Mouse (Mus musculus) CH12.LX (cell line): ENCODE measurements around the gene Myh11. TPM values are rescaled to one million over a fixed set of nuclear protein-coding genes. Genes with fewer than 3 reads are reported as not detected.
A peak's percentile ranks its signal among the peaks of the same experiment; 100 is the strongest.

Experiments used
- DNase-seq: peaks from one replicate; pipeline ENCODE4 v3.0.0-alpha.2; 2013; ENCODE audit errors: extremely low read depth
- H3K27ac ChIP-seq: 2 replicates; pipeline ENCODE4 v1.5.1; 2012; ENCODE audit warnings: low read depth, mild to moderate bottlenecking, control low read depth, moderate library complexity; ENCODE audit not compliant: insufficient read depth
- H3K27me3 ChIP-seq: replicated peaks from 2 replicates; pipeline ENCODE3; 2012; ENCODE audit warnings: inconsistent platforms
- H3K36me3 ChIP-seq, 2 experiments: replicated peaks in 1 of 2; 2 replicates each; pipeline versions ENCODE3 to v1.6.1; 2012; ENCODE audit warnings: inconsistent platforms in 1 of 2, low read length in 1 of 2, mild to moderate bottlenecking in 1 of 2, mixed read lengths in 1 of 2, moderate library complexity in 1 of 2; ENCODE audit not compliant: control insufficient read depth in 1 of 2, insufficient read depth in 1 of 2
- H3K4me1 ChIP-seq, 2 experiments: 2 replicates each; pipeline ENCODE4 v1.6.1; 2012; ENCODE audit warnings: inconsistent platforms in 1 of 2, moderate library complexity in 1 of 2; ENCODE audit not compliant: insufficient read depth in 2 of 2, control insufficient read depth in 1 of 2
- H3K4me2 ChIP-seq: 2 replicates; pipeline ENCODE4 v1.6.1; 2012; ENCODE audit warnings: low read depth, mild to moderate bottlenecking, control low read depth; ENCODE audit not compliant: poor library complexity, insufficient read depth, severe bottlenecking
- H3K4me3 ChIP-seq, 3 experiments: fragments of 150-350 bp in 1 of 3; sonication (generic) in 1 of 3; replicated peaks in 1 of 3; 2 replicates each; pipeline versions ENCODE3 to v1.5.1; 2011 to 2012; ENCODE audit warnings: low read depth in 2 of 3, low read length in 2 of 3, mild to moderate bottlenecking in 2 of 3, moderate library complexity in 2 of 3, control low read depth in 1 of 3, improper control_type of control experiment in 1 of 3, inconsistent platforms in 1 of 3, mixed read lengths in 1 of 3; ENCODE audit not compliant: poor library complexity in 1 of 3
- H3K79me2 ChIP-seq: replicated peaks from 2 replicates; pipeline ENCODE4 v1.6.1; 2012; ENCODE audit warnings: mild to moderate bottlenecking, moderate library complexity; ENCODE audit not compliant: control insufficient read depth, poor library complexity, insufficient read depth, severe bottlenecking; ENCODE audit errors: extremely low read depth
- H3K9ac ChIP-seq: 2 replicates; pipeline ENCODE4 v1.6.1; 2012; ENCODE audit warnings: low read depth, mild to moderate bottlenecking, control low read depth, moderate library complexity; ENCODE audit not compliant: insufficient read depth
- H3K9me3 ChIP-seq: replicated peaks from 2 replicates; pipeline ENCODE3; 2012; ENCODE audit warnings: low read length, inconsistent platforms, mixed read lengths
- BHLHE40 ChIP-seq: IDR thresholded peaks from 2 replicates; pipeline ENCODE4 v1.6.1; 2011; ENCODE audit warnings: mild to moderate bottlenecking, low read depth, low read length, improper control_type of control experiment
- CHD2 ChIP-seq: IDR thresholded peaks from 2 replicates; pipeline ENCODE4 v1.6.1; 2011; ENCODE audit warnings: low read length, improper control_type of control experiment
- E2F4 ChIP-seq: IDR thresholded peaks from 2 replicates; pipeline ENCODE4 v1.6.1; 2011; ENCODE audit warnings: low read depth, low read length, improper control_type of control experiment; ENCODE audit not compliant: insufficient replicate concordance
- ELF1 ChIP-seq: IDR thresholded peaks from 2 replicates; pipeline ENCODE4 v1.6.1; 2014; ENCODE audit warnings: low read depth, mild to moderate bottlenecking, inconsistent platforms, low read length, improper control_type of control experiment
- EP300 ChIP-seq: IDR thresholded peaks from 2 replicates; pipeline ENCODE4 v1.6.1; 2011; ENCODE audit warnings: low read length, improper control_type of control experiment
- ETS1 ChIP-seq: conservative IDR thresholded peaks from 2 replicates; pipeline ENCODE4 v1.6.1; 2012; ENCODE audit warnings: low read depth, mild to moderate bottlenecking, inconsistent platforms, low read length, improper control_type of control experiment, moderate library complexity
- GABPA ChIP-seq: IDR thresholded peaks from 2 replicates; pipeline ENCODE4 v1.6.1; 2012; ENCODE audit warnings: low read depth, low read length, improper control_type of control experiment, inconsistent platforms; ENCODE audit not compliant: insufficient replicate concordance
- HCFC1 ChIP-seq: IDR thresholded peaks from 2 replicates; pipeline ENCODE4 v1.6.1; 2012; ENCODE audit warnings: low read depth, mild to moderate bottlenecking, inconsistent platforms, low read length, improper control_type of control experiment
- IRF4 ChIP-seq: IDR thresholded peaks from 2 replicates; pipeline ENCODE4 v1.6.1; 2014; ENCODE audit warnings: low read depth, mild to moderate bottlenecking, inconsistent platforms, low read length, improper control_type of control experiment
- JUN ChIP-seq: IDR thresholded peaks from 2 replicates; pipeline ENCODE4 v1.6.1; 2011; ENCODE audit warnings: low read depth, mild to moderate bottlenecking, low read length, improper control_type of control experiment, moderate library complexity; ENCODE audit not compliant: insufficient read depth
- JUND ChIP-seq: conservative IDR thresholded peaks from 2 replicates; pipeline ENCODE4 v1.6.1; 2011; ENCODE audit warnings: low read depth, low read length, improper control_type of control experiment
- KAT2A ChIP-seq: IDR thresholded peaks from 2 replicates; pipeline ENCODE4 v1.6.1; 2012; ENCODE audit warnings: low read length, improper control_type of control experiment, inconsistent platforms; ENCODE audit not compliant: insufficient replicate concordance
- MAX ChIP-seq: IDR thresholded peaks from 2 replicates; pipeline ENCODE4 v1.6.1; 2011; ENCODE audit warnings: low read length, improper control_type of control experiment
- MAZ ChIP-seq: IDR thresholded peaks from 2 replicates; pipeline ENCODE4 v1.6.1; 2012; ENCODE audit warnings: low read depth, mild to moderate bottlenecking, inconsistent platforms, low read length, improper control_type of control experiment, moderate library complexity
- MEF2A ChIP-seq: IDR thresholded peaks from 2 replicates; pipeline ENCODE4 v1.6.1; 2014; ENCODE audit warnings: low read depth, mild to moderate bottlenecking, inconsistent platforms, low read length, improper control_type of control experiment, borderline replicate concordance
- MXI1 ChIP-seq: IDR thresholded peaks from 2 replicates; pipeline ENCODE4 v1.6.1; 2011; ENCODE audit warnings: mild to moderate bottlenecking, low read depth, low read length, improper control_type of control experiment
- MYC ChIP-seq: IDR thresholded peaks from 2 replicates; pipeline ENCODE4 v1.6.1; 2011; ENCODE audit warnings: low read depth, mild to moderate bottlenecking, improper control_type of control experiment, low read length
- NELFE ChIP-seq: IDR thresholded peaks from 2 replicates; pipeline ENCODE4 v1.6.1; 2011; ENCODE audit warnings: low read depth, low read length, improper control_type of control experiment
- NRF1 ChIP-seq: IDR thresholded peaks from 2 replicates; pipeline ENCODE4 v1.6.1; 2014; ENCODE audit warnings: low read depth, mild to moderate bottlenecking, inconsistent platforms, low read length, improper control_type of control experiment, moderate library complexity
- POLR2A ChIP-seq: IDR thresholded peaks from 2 replicates; pipeline ENCODE4 v1.6.1; 2011; ENCODE audit warnings: low read depth, mild to moderate bottlenecking, improper control_type of control experiment, low read length
- POLR2AphosphoS2 ChIP-seq: IDR thresholded peaks from 2 replicates; pipeline ENCODE4 v1.6.1; 2011; ENCODE audit warnings: low read depth, low read length, improper control_type of control experiment
- RAD21 ChIP-seq: IDR thresholded peaks from 2 replicates; pipeline ENCODE4 v1.6.1; 2011; ENCODE audit warnings: low read depth, mild to moderate bottlenecking, low read length, improper control_type of control experiment, moderate library complexity
- SIN3A ChIP-seq: IDR thresholded peaks from 2 replicates; pipeline ENCODE4 v1.6.1; 2012; ENCODE audit warnings: low read length, improper control_type of control experiment, inconsistent platforms
- TBP ChIP-seq: conservative IDR thresholded peaks from 2 replicates; pipeline ENCODE4 v1.6.1; 2011; ENCODE audit warnings: low read depth, low read length, improper control_type of control experiment
- TCF12 ChIP-seq: IDR thresholded peaks from 2 replicates; pipeline ENCODE4 v1.6.1; 2014; ENCODE audit warnings: low read depth, mild to moderate bottlenecking, inconsistent platforms, low read length, improper control_type of control experiment
- UBTF ChIP-seq: IDR thresholded peaks from 2 replicates; pipeline ENCODE4 v1.6.1; 2012; ENCODE audit warnings: low read depth, mild to moderate bottlenecking, inconsistent platforms, low read length, improper control_type of control experiment, moderate library complexity
- USF1 ChIP-seq: IDR thresholded peaks from 2 replicates; pipeline ENCODE4 v1.6.1; 2014; ENCODE audit warnings: low read depth, mild to moderate bottlenecking, inconsistent platforms, low read length, improper control_type of control experiment
- USF2 ChIP-seq: conservative IDR thresholded peaks from 2 replicates; pipeline ENCODE4 v1.6.1; 2011; ENCODE audit warnings: low read depth, low read length, improper control_type of control experiment
- ZC3H11A ChIP-seq: IDR thresholded peaks from 2 replicates; pipeline ENCODE4 v1.6.1; 2012; ENCODE audit warnings: low read depth, mild to moderate bottlenecking, inconsistent platforms, low read length, improper control_type of control experiment
- ZMIZ1 ChIP-seq: IDR thresholded peaks from 2 replicates; pipeline ENCODE4 v1.6.1; 2012; ENCODE audit warnings: low read depth, mild to moderate bottlenecking, inconsistent platforms, low read length, improper control_type of control experiment
- ZNF384 ChIP-seq: IDR thresholded peaks from 2 replicates; pipeline ENCODE4 v1.6.1; 2012; ENCODE audit warnings: low read depth, low read length, improper control_type of control experiment, inconsistent platforms
- dilution Hi-C: fragments of 300-500 bp; cut with MboI; formaldehyde crosslinking; loops from 2 replicates; pipeline ENCODE4 v1.14.3; 2020; ENCODE audit warnings: low sequenced_read_pairs; ENCODE audit not compliant: extremely low pct_unique_long_range_greater_than_20kb, extremely low pct_ligation_motif_present
- in situ Hi-C: fragments of 300-500 bp; cut with MboI; formaldehyde crosslinking; loops from 3 replicates; pipeline ENCODE4 v1.14.3; 2019; ENCODE audit warnings: low sequenced_read_pairs, low pct_ligation_motif_present, low pct_unique_long_range_greater_than_20kb, mixed read lengths
- polyA plus RNA-seq: library from polyadenylated mRNA; unstranded; fragments of >175 nt; gene quantifications from 2 replicates; pipeline ENCODE4 v1.2.1, GENCODE M21; 2012; ENCODE audit warnings: low read depth; ENCODE audit not compliant: insufficient read length
- total RNA-seq, 2 experiments: library from RNA; depleted of rRNA; stranded (reverse); fragments of 300-350 nt in 1 of 2; fragments of >200 nt in 1 of 2; gene quantifications; 2 replicates each; pipeline ENCODE4 v1.2.3; 2012 to 2014

Myh11 gene
- total and polyA plus RNA-seq, 3 experiments = 0.04 to 0.06 (median 0.04) TPM

GRCm38 (mm10) chr16:14162988-14163416 lies 128.2 kb downstream of the Myh11 start, which contains the start of the genes Nde1 and Marf1:
Nde1 (plus strand) TSS chr16:14163275.
Marf1 (minus strand) TSS chr16:14163351.
- H3K9me3 ChIP-seq = no peaks in the 10 kb centered on the region
- peak; percentile 38; the same call in 1 of the 2 replicates for TF ChIP-seq ZNF384
- TF ChIP-seq MEF2A = peak; percentile 50; the same call in 1 of the 2 replicates
- TF ChIP-seq RAD21 = no peak
- TF ChIP-seq HCFC1 = peak; percentile 69
- peak; percentile 98 for TF ChIP-seq MAZ
- peak; percentile 56; the same call in 1 of the 2 replicates for TF ChIP-seq BHLHE40
- peak; percentile 80; the same call in 1 of the 2 replicates for TF ChIP-seq MAX
- peak; percentile 49; the same call in 1 of the 2 replicates for TF ChIP-seq IRF4
- TF ChIP-seq UBTF = peak; percentile 97
- TF ChIP-seq NRF1 = peak; percentile 49
- peak; percentile 84 for TF ChIP-seq ELF1
- peak; percentile 80 for TF ChIP-seq SIN3A
- TF ChIP-seq EP300 = peak; percentile 16; the same call in 1 of the 2 replicates
- TF ChIP-seq MYC = peak; percentile 82; the same call in 1 of the 2 replicates
- TF ChIP-seq KAT2A = peak; percentile 64; the same call in 1 of the 2 replicates
- peak; percentile 97 for TF ChIP-seq POLR2A
- peak; percentile 85; the same call in 1 of the 2 replicates for TF ChIP-seq TCF12
- TF ChIP-seq NELFE = peak; percentile 97
- TF ChIP-seq MXI1 = peak; percentile 83; the same call in 1 of the 2 replicates
- peak; percentile 48 for TF ChIP-seq CHD2
- no peak for TF ChIP-seq JUN
- no peak for TF ChIP-seq ETS1
- TF ChIP-seq ZMIZ1 = peak; percentile 96
- no peak for TF ChIP-seq GABPA
- TF ChIP-seq JUND = no peak
- TF ChIP-seq USF1 = no peak
- TF ChIP-seq ZC3H11A = no peak
- no peak for TF ChIP-seq USF2
- TF ChIP-seq POLR2AphosphoS2 = peak; percentile 55; the same call in 1 of the 2 replicates
- TF ChIP-seq TBP = peak; percentile 63; the same call in 1 of the 2 replicates
- TF ChIP-seq E2F4 = no peak
- TF ChIP-seq, all 38 proteins: peak for 22
- in situ Hi-C loops = no loop called here
- Histone ChIP-seq H3K4me1 (peaks cover 0 to 44% of the 10 kb centered on the region in 2 experiments; a peak in 3 of 4 replicates), H3K27ac (peak within 1 kb of the TSS; percentile 75), H3K27me3 (no peaks in the 10 kb centered on the region), H3K4me2 (peak within 1 kb of the TSS; percentile 93), H3K79me2 (peaks cover 53% of the 10 kb centered on the region), H3K36me3 (peaks cover 2 to 23% of the 10 kb centered on the region in 2 experiments), H3K9ac (peak within 1 kb of the TSS; percentile 75), H3K4me3 (peak within 1 kb of the TSS; percentile 66 to 93 (median 80))
- peak; percentile 94 for DNase-seq
- dilution Hi-C loops = no loop called here
